Mouse (Mus musculus) limb, embryonic 13.5 days (tissue): Measurements from ENCODE around the gene Zfp941. TPM values are rescaled to one million over a fixed set of nuclear protein-coding genes. Genes with fewer than 3 reads are reported as not detected.

Experiments used
- polyA plus RNA-seq: library from polyadenylated mRNA; unstranded; fragments of >200 nt; fragmentation: Nextera tagmentation; extraction: Ambion mirVana; gene quantifications from 2 replicates; pipeline ENCODE4 v1.2.1, GENCODE M21; 2015

Gene Zfp941
- polyA plus RNA-seq, 1 experiment from 2014 or later: 2.7 TPM

Other genes with a start within 250 kb of the Zfp941 start
- gene Olfr46, start 220.9 kb downstream of the Zfp941 start, polyA plus RNA-seq: 0.03 TPM in 1 of 2 replicates, not detected in the other
- not detected in 2 replicates for gene Olfr61, start 193.2 kb downstream of the Zfp941 start, polyA plus RNA-seq
- gene Olfr53, start 175.7 kb downstream of the Zfp941 start, polyA plus RNA-seq: not detected in 2 replicates
- 0.03 TPM in 2 replicates for gene Olfr539, start 162.2 kb downstream of the Zfp941 start, polyA plus RNA-seq
- gene Olfr45, start 140.2 kb downstream of the Zfp941 start, polyA plus RNA-seq: 0.04 and 0.13 TPM in 2 replicates
- not detected in 2 replicates for gene Olfr541, start 124.9 kb downstream of the Zfp941 start, polyA plus RNA-seq
- not detected in 2 replicates for gene Cyp2e1, start 58.4 kb downstream of the Zfp941 start, polyA plus RNA-seq
- gene Syce1, start 34.3 kb downstream of the Zfp941 start, polyA plus RNA-seq: 0.67 and 1.1 TPM in 2 replicates
- gene Urah, start 12.8 kb upstream of the Zfp941 start, polyA plus RNA-seq: 1.0 and 1.4 TPM in 2 replicates
- gene Scgb1c1, start 23.4 kb upstream of the Zfp941 start, polyA plus RNA-seq: not detected in 2 replicates
- not detected in 2 replicates for gene Odf3, start 25.6 kb upstream of the Zfp941 start, polyA plus RNA-seq
- gene Gm45785, start 34.2 kb upstream of the Zfp941 start, polyA plus RNA-seq: not detected in 2 replicates
- 65.2 and 73.1 TPM in 2 replicates for gene Ric8a, start 34.8 kb upstream of the Zfp941 start, polyA plus RNA-seq
- gene Bet1l, start 35.4 kb upstream of the Zfp941 start, polyA plus RNA-seq: 59.2 and 63.6 TPM in 2 replicates
- 251 and 252 TPM in 2 replicates for gene Psmd13, start 59.8 kb upstream of the Zfp941 start, polyA plus RNA-seq
- 29.6 and 30.1 TPM in 2 replicates for gene Sirt3, start 60.1 kb upstream of the Zfp941 start, polyA plus RNA-seq
- 9.3 and 10.0 TPM in 2 replicates for gene Cox8b, start 78.3 kb upstream of the Zfp941 start, polyA plus RNA-seq
- gene Nlrp6, start 98.7 kb upstream of the Zfp941 start, polyA plus RNA-seq: 0.05 and 0.06 TPM in 2 replicates
- gene Pgghg, start 119.2 kb upstream of the Zfp941 start, polyA plus RNA-seq: 25.9 and 28.0 TPM in 2 replicates
- 10.7 and 15.2 TPM in 2 replicates for gene Ifitm5, start 128.1 kb upstream of the Zfp941 start, polyA plus RNA-seq
- not detected in 2 replicates for gene Gm45717, start 133.8 kb upstream of the Zfp941 start, polyA plus RNA-seq
- gene Ifitm2, start 133.8 kb upstream of the Zfp941 start, polyA plus RNA-seq: 1,181 and 1,271 TPM in 2 replicates
- gene Ifitm1, start 145.0 kb upstream of the Zfp941 start, polyA plus RNA-seq: 50.2 and 64.6 TPM in 2 replicates
- 121 and 130 TPM in 2 replicates for gene Ifitm3, start 188.6 kb upstream of the Zfp941 start, polyA plus RNA-seq
- 0.31 TPM in 1 of 2 replicates, not detected in the other for gene Ifitm6, start 195.7 kb upstream of the Zfp941 start, polyA plus RNA-seq
- gene Gm17387, start 207.0 kb upstream of the Zfp941 start, polyA plus RNA-seq: not detected in 2 replicates
- 21.5 and 26.9 TPM in 2 replicates for gene B4galnt4, start 238.9 kb upstream of the Zfp941 start, polyA plus RNA-seq